Mouse (Mus musculus) ovary, postnatal 36 days (tissue): ENCODE measurements around the gene Slc35c2.

ENCODE experiments used
- DNase-seq: peaks from one replicate; pipeline ENCODE4 v3.0.0; 2022; ENCODE audit warnings: low spot score, mixed read lengths

Slc35c2 gene

DNA sequence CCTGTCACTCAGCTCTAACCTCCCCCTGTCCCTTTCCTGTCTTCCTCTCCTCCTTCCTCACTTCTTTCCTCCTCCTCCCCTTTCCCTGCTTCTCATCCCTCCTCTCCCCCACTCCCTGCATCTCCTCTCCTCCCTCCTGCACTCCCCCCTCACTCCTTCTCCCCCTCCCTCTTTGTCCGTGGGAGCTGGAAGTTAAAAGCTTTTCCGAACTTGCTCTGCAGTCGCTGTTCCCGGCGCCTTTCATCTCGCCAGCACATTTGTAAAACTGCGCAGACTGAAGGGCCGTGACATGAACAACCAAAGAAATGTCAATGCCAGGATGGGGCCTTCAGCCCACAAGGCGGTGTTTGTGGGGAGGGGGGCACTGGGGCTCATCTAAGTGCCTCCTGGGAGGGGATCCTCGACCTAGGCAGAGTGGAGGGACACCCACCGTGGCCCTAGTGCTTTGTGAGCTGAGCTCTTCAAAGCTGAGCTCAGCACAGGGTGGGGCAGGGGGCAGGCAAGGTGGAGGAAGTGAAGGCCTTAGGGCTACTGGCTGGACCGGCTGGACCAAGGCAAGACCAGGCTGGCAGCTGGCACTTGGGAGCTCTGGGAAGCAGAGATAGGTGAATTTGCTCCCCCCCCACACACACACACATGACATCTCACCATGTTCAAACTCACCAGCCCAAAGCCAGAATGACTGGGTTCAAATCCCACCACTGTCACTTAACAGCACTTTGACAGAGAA is 49.1 kb downstream of the Slc35c2 start:
- DNase-seq = no peak

DNA sequence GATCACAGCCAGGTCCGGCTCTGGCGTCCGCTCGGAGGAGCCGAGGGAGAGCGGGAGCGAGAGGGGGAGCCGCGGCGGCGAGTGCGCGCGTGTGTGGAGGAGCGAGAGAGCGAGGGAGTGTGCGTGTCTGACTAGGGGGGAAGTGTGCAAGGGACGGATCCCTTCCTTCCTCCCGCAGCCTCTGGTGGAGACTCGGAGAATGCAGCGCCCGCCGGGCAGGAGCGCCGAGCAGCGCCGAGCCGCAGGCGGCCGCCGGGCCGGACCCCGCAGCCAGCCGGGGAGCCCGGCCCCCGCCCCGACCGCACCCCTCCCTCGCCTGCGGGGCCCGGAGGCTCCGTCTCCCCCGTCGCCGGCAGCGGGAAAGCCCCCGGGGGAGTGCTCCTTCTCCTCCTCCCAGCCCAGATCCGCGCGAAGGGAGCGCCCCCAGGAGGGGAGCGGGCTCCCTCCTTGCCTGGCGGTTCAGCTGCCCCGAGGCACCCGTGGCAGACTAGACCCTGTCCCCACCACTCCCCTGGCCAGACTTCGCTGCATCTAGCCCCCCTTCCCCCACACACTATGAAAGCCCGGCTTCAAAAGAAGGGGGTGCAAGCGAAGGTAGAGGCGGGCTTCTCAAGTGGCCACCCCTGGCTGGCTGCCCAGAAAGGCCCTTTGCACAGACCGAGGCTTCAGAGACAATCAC is 52.9 kb downstream of the Slc35c2 start, which contains the start of gene Cdh22:
TSS of gene Cdh22 (minus strand) at position 241 of the 679 bp plus-strand sequence.
- peak; percentile 48 for DNase-seq

DNA sequence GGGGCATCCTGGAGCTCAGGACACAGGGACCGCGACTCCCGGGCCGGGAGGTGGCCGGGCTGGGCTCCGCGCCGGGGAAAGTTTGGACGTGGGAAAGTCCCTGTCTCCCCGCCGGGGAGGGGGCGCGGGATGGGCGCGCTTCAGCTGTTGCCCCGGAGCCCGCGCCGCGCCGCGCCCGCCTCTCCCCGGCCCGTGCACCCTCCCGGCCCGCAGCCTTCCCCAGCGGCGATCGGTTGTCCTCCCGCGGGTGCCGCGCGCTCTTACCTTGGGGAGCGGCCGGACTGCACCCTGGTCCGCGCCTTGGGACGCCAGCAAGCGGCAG is 53.4 kb downstream of the Slc35c2 start:
- no peak for DNase-seq

DNA sequence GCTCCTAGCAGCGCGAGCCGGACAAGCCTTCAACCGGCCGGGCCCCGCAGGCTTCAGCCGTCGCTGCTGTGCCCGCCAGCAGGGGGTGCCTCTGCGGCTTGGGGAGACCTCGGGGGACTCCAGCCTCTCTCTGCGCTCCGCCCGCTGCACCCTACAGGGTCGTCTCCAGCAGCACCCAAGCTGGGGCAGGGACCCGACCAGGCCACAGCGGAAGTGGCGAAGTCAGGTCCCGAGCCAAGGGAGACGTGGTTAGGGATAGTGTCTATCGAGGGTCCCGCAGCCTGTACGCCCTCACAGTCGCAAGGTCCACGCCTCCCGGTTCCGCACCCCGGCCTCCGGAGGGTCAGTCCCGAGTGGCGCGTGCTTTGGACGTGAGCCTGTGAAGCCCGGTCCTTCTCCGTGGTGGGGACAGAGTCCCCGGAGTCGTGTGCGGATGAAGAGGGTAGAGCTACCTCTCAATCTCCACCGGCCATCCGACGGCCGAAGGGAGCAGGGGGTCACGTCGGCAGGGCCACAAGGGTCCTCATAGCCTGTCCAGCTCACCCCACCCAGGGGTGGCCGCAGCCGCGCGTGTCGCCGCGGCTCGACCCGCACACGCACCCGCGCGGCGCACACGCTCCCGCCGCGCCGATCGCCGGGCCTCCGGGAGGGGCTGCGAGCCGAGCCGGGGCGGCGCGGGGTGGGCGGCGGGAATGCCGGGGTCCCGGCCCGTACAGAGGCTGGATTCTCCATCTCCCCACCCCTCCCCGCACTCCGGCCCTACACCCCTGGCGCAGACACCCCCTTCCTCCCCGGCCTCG is 54.0 kb downstream of the Slc35c2 start:
- peak; percentile 59 for DNase-seq

DNA sequence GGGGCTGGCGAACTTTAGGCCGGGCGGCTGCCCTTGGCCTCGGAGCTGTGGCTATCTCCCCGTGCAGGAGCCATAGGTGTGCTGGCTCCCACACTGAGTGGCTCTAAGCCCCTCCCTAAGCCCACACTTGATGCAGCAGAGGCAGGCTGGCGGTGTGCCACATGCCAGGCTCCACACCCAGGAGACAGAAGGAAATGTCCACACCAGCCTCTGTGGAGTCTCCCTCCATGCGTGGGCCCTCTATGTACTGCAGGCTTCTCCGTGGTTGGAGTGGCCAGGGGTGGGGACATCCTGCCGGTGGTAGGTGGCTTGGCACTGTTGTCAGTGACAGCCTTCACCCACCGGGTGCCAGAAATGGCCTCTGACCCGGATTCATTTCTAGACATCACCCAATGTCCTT is 58.6 kb downstream of the Slc35c2 start:
- no peak for DNase-seq
